Mouse (Mus musculus) right cerebral cortex, postnatal 14 days (tissue): ENCODE measurements around the gene Bpifa2.
"Not testable (repeated sequence)": the region's sequence is repeated elsewhere in the genome, so short reads cannot be mapped to it uniquely, and the experiment has no call there.

Experiments used
- DNase-seq: peaks from one replicate; pipeline ENCODE4 v3.0.0; 2022

Gene Bpifa2

DNA sequence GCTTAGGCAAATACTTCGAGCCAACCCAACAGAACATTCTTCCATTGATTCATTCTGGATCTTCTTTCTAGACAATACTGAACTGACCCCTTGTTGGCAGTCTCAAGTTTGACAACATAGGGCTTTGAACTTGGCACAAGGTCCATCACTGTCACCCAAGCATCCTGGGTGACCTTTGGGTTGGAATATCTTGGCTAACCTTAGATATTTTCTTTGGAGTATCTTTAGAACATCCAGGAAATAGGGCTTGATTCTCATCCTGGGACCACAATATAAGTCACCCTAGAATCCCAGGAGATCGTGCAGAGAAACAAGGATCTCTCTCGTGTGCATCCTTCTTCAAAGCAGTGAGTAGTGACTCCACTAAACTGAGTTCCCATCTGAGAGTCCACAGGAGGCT is at the start of gene Bpifa2:
Bpifa2 (plus strand) TSS at position 301 of the 400 bp plus-strand sequence.
- no peak for DNase-seq

GRCm38 (mm10) chr2:153962821-153963331 is 45.2 kb upstream of the Bpifa2 start:
- DNase-seq, result no peak

DNA sequence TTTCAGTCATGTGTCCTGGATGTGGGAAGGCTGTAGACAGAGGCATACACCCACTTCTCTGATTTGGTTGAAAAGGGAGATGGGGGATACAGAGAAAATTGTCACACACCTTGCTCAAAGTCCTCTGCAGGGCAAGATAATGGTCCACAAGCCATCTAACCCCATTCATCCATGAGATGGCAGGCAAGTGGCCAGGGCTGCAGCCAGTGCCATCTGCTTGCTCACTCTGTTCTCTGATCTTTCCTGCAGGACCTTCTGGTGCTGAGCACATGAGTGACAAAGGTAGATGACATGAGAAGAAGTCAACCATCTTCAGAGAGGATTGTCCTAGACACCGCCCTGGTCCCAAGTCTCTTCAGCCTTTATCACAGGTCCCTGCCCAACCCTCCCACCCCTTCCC is 44.7 kb upstream of the Bpifa2 start:
- no peak for DNase-seq

DNA sequence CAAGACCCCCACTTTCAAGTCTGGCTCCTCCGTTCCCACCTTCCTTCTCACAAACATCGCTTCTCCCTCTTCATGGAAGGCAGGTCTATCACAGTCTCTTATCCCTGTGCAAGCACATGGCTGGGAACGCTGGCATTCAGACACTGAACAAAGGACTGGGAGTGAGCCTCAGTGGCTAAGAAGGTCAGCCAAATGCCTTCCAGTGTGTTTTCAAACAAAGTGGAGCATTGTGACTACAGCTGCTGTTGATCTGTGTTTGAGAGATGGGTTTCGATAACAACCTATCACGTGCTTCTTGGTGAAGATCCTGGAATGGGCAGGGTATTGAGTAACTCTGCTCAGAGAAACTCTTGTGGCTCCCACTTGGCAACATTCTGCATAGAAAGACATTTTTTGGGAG is 37.8 kb upstream of the Bpifa2 start:
- no peak for DNase-seq

DNA sequence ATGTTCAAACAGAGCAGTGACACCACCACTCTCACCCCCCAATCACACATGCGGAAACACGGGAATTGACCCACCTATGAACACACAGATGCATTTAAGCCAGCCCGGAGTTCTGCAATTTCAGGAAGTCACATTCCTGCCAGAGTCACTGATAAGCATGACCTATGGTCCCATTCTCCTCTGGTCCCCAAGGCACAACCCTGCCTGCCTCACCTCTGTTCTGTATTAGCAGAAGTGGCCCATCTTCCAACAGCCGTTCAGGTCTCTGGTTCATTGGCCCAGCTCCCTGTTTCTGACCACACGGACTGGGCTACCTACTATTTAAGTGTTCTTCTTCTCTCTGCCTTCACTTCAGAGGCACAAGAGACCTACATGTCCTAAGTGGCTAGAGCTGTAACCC is 33.5 kb upstream of the Bpifa2 start, which contains the start of gene Bpifa6:
Bpifa6 (plus strand) TSS at position 364 of the 400 bp plus-strand sequence.
- no peak for DNase-seq

DNA sequence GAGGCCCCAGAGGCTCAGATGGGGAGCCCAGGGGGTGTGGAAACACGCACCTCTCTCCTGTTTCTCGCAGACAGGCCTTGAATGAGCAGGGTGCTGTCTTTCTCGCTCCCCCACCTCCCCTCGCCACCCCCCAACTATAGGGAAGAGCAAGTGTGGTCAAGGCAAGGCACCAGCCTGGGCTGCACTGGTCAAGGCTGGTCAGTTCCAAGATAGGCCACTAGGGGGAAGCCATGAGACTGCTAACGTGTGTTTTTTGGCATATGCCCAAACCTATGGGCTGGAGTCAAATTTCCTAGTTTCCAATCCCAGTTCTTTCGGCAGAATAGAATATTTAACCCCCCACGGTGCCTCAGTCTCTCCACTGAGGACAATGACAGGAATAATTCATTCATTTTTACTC is 12.3 kb upstream of the Bpifa2 start:
- DNase-seq, result peak; percentile 72

DNA sequence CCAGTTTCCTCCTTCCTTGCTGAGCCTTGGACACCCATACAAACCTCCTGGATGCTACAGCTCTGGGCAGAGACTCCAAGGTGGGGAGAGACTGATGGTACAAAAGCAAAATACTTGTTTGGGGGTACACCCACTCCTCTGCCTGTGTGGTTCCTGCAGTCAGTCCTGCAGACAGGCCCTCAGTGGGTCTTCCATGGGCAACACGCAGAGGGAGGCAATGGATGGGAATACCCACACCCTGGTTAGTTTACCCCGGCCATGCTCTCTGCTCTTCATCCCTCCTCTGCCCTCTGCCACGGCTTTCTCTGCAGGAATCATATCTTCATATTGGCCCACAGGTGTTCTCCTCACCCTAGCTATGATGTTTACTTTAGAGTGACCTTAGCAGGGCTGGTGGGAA is 7.6 kb upstream of the Bpifa2 start:
- no peak for DNase-seq

DNA sequence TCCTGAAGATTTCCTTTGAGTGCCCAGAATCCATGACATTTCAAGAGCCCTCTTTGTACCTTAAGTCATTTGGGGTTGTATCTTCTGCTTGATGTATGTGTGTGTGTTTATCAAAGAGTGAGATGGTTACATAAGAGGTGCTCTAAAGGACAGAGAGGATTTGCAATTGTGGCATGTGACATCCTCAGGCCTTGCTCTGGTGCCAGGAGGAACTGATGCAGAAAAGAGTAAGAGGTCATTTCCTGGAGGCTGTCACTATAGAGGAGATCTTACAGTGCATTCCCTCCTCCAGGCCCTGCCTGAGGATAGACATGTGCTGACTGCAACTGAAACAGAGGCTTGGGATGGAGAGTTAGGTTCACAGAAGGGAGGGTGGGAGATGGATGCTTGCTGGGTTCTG is 7.0 kb upstream of the Bpifa2 start:
- no peak for DNase-seq

DNA sequence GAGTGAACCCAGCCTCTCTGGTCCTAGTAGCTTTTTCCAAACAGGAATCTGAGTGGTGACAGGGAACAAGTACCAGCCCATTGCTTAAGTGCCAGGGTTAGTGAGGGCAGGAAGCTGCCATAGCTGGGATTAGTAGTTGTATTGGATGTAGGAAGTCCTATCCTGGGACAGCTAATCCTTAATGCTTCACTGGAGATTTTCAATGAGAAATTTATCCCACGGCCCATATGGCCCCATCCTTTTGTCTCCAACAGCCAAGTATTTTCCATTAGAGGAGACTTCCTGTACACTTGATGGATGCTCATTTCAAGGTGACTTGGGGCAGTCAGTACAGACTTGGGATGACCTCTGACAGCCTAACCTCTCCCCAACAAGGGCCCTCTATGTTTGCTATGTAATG is 3.6 kb upstream of the Bpifa2 start:
- DNase-seq, result no peak

- DNase-seq, result no peak
Measured at GRCm38 (mm10) chr2:154005094-154005493, 3.0 kb upstream of the Bpifa2 start.

DNA sequence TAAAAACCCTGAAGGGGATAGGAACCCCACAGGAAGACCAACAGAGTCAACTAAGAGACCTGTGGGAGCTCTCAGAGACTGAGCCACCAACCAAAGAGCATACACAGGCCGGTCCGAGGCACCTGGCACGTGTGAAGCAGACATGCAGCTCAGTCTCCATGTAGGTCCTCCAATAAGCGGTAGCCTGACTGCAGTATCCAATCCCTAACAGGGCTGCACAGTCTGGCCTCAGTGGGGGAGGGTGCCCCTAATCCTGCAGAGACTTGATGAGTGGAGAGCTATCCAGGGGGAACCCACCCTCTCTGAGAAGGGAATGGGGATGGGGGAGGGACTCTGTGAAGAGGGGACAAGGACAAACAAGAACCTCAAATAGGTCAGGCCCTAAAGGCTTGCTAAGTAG is 2.3 kb upstream of the Bpifa2 start:
- DNase-seq, result no peak

DNA sequence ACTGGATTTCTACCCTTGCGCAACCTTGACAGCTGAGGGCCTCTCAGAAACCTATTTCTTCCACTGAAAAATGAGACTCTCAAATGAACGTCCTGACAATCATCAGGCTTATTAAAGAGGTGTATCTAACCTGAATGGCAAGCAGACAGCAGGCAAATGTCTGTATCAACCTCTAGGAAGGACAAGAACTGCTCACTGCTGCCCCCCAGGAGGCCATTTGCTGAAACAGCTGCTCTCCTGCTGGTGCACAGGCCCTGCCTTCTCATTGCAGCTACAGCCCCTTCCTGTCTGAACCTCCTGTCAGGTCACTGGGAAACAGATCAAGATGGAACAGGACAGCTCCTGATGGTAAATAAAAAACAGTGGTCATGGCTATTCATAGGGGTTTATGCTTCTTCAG is 1.7 kb upstream of the Bpifa2 start:
- no peak for DNase-seq

GRCm38 (mm10) chr2:154007381-154007780 is 684 bp upstream of the Bpifa2 start:
- no peak for DNase-seq

GRCm38 (mm10) chr2:154017990-154018389 is 9.9 kb downstream of the Bpifa2 start:
- no peak for DNase-seq

- DNase-seq, result not testable (repeated sequence)
Measured at GRCm38 (mm10) chr2:154024676-154025075, 16.6 kb downstream of the Bpifa2 start.

GRCm38 (mm10) chr2:154038932-154039331 is 30.9 kb downstream of the Bpifa2 start:
- DNase-seq, result peak; percentile 7

- DNase-seq, result no peak
Measured at GRCm38 (mm10) chr2:154044743-154045142, 36.7 kb downstream of the Bpifa2 start.

- no peak for DNase-seq
Measured at GRCm38 (mm10) chr2:154058690-154059089, 50.6 kb downstream of the Bpifa2 start.
